In genomic region chr15:59816031-59816430, GRCm38 (mm10) we compare ENCODE assay signal across 22 mouse cellular contexts.
A peak's percentile ranks its signal among the peaks of the same experiment; 100 is the strongest.
DNase-seq lines count a peak whose midpoint lies in the region; TF ChIP-seq lines count a peak whose summit lies in the region.
"Had no signal": no experiment of that assay in that cellular context is flagged by ENCODE, and none has a peak within 500 bp of the region (broad histone marks: within the 10 kb centered on the region; RNA-seq: fewer than 3 reads in every experiment).

No protein-coding gene starts in this region.

- TF ChIP-seq POLR2A in heart, adult 2 months (IDR thresholded peaks at IDR 0.05; ENCODE audit: insufficient read depth, low read depth, low read length): no peak

- H3K4me3 ChIP-seq in heart, adult 2 months: no peak overlapping the region
- H3K4me3 ChIP-seq: embryonic facial prominence, embryonic 10.5 days; embryonic facial prominence, embryonic 12.5 days; forebrain, embryonic 13.5 days; forebrain, embryonic 15.5 days had no signal

- H3K27me3 ChIP-seq in heart, adult 2 months (ENCODE audit: control insufficient read depth, insufficient read depth, low read length): no peaks in the 10 kb centered on the region
- H3K27me3 ChIP-seq: CH12.LX; embryonic facial prominence, embryonic 12.5 days; forebrain, embryonic 13.5 days; forebrain, embryonic 15.5 days; Patski had no signal

- H3K79me2 ChIP-seq in heart, adult 2 months (replicated peaks; ENCODE audit: control insufficient read depth, insufficient read depth, low read length): no peaks in the 10 kb centered on the region

- H3K4me1 ChIP-seq in heart, adult 2 months (ENCODE audit: control insufficient read depth, insufficient read depth, low read length): peaks cover 1% of the 10 kb centered on the region; the same call in 1 of the 2 replicates
- H3K4me1 ChIP-seq: embryonic facial prominence, embryonic 12.5 days; forebrain, embryonic 13.5 days; forebrain, embryonic 15.5 days had no signal

- intact Hi-C loops in heart, adult 2 months (cut with DNase I): no loop called here
- intact Hi-C loops in left cerebral cortex, postnatal 4 days (cut with DNase I): no loop called here

- 78% methylated on average over 8 of the region's 8 CpGs for WGBS in heart, adult 2 months

- H3K9ac ChIP-seq in heart, adult 2 months (ENCODE audit: low read depth, low read length): no peak overlapping the region
- H3K9ac ChIP-seq: embryonic facial prominence, embryonic 12.5 days; forebrain, embryonic 13.5 days; forebrain, embryonic 15.5 days; forebrain, postnatal 0 days had no signal

- no peak for TF ChIP-seq CTCF in heart, adult 2 months (IDR thresholded peaks at IDR 0.05)

- DNase-seq in heart, adult 11 months: peak; percentile 84
- DNase-seq in heart, adult 2 months: no peak
- DNase-seq in layer of hippocampus, adult 9-11 months: peak; percentile 74
- no peak for DNase-seq in layer of hippocampus, postnatal 36 days
- DNase-seq in left cerebral cortex, postnatal 4 days: no peak
- DNase-seq: adrenal gland, adult 8-10 months; adrenal gland, postnatal 14 days; adrenal gland, postnatal 36 days; B cell, adult 2 months; cerebellum, adult 11-12 months; cerebellum, adult 2 months; cerebellum, adult 9-10 months; cerebellum, postnatal 10 days; cerebellum, postnatal 25 days; forebrain, postnatal 0 days had no signal

- H3K36me3 ChIP-seq in heart, adult 2 months (ENCODE audit: control insufficient read depth, insufficient read depth, low read length): no peaks in the 10 kb centered on the region
- H3K36me3 ChIP-seq: embryonic facial prominence, embryonic 10.5 days; embryonic facial prominence, embryonic 12.5 days; forebrain, embryonic 15.5 days; G1E had no signal

- no peak for TF ChIP-seq EP300 in heart, adult 2 months (IDR thresholded peaks at IDR 0.05; ENCODE audit: insufficient read depth, low read depth, low read length)

- no peak overlapping the region for H3K27ac ChIP-seq in heart, adult 2 months
- H3K27ac ChIP-seq: embryonic facial prominence, embryonic 10.5 days; embryonic facial prominence, embryonic 12.5 days; forebrain, embryonic 13.5 days; forebrain, embryonic 15.5 days had no signal

Comparison
In these comparisons a context has a peak if more than half of its experiments do, and no peak if none do; other contexts are left out.
1. DNase-seq: peak in heart, adult 11 months (single experiment) and layer of hippocampus, adult 9-11 months (single experiment); none in heart, adult 2 months (0 of 2), layer of hippocampus, postnatal 36 days (0 of 2) and left cerebral cortex, postnatal 4 days (single experiment).